Mouse (Mus musculus) stomach, embryonic 16.5 days (tissue): ENCODE measurements around the gene Fzr1. TPM values are rescaled to one million over a fixed set of nuclear protein-coding genes. Genes with fewer than 3 reads are reported as not detected.
A peak's percentile ranks its signal among the peaks of the same experiment; 100 is the strongest.

ENCODE experiments used
- ATAC-seq: fragments of 200-750 bp; cut with Nextera tagmentation; 2 replicates; pipeline ENCODE4 v1.8.0; 2017; ENCODE audit warnings: moderate number of reproducible peaks, moderate TSS enrichment; ENCODE audit not compliant: insufficient read depth, low FRiP score
- H3K27ac ChIP-seq: fragments of 300-500 bp; sonication (generic); 2 replicates; pipeline ENCODE4 v1.5.1; 2014; ENCODE audit warnings: low read length
- H3K27me3 ChIP-seq: fragments of 300-500 bp; sonication (generic); 2 replicates; pipeline ENCODE4 v1.6.1; 2014; ENCODE audit warnings: low read length, control low read depth, mixed read lengths; ENCODE audit not compliant: control insufficient read depth, insufficient read depth
- H3K36me3 ChIP-seq: fragments of 300-500 bp; sonication (generic); 2 replicates; pipeline ENCODE4 v1.6.1; 2014; ENCODE audit warnings: low read length; ENCODE audit not compliant: control insufficient read depth, insufficient read depth
- H3K4me1 ChIP-seq: fragments of 300-500 bp; sonication (generic); 2 replicates; pipeline ENCODE4 v1.6.1; 2014; ENCODE audit warnings: low read length, control low read depth, mixed read lengths; ENCODE audit not compliant: control insufficient read depth, insufficient read depth
- H3K4me2 ChIP-seq: fragments of 300-500 bp; sonication (generic); 2 replicates; pipeline ENCODE4 v1.6.1; 2014; ENCODE audit warnings: low read depth, low read length, mixed read lengths
- H3K4me3 ChIP-seq: fragments of 300-500 bp; sonication (generic); replicated peaks from 2 replicates; pipeline ENCODE4 v1.5.1; 2014; ENCODE audit warnings: mild to moderate bottlenecking, low read length
- H3K9ac ChIP-seq: fragments of 300-500 bp; sonication (generic); 2 replicates; pipeline ENCODE4 v1.6.1; 2014; ENCODE audit warnings: low read length
- H3K9me3 ChIP-seq: fragments of 300-500 bp; sonication (generic); replicated peaks from 2 replicates; pipeline ENCODE4 v1.6.1; 2016; ENCODE audit warnings: low read length, control low read depth; ENCODE audit not compliant: control insufficient read depth
- WGBS: fragments of 180-500 bp; shearing (Covaris S2); extraction: QIAGEN DNeasy Blood & Tissue Kit; methylation state at CpG from one replicate; pipeline ENCODE4 v1.1.7; 2014; 5-methylcytosine and 5-hydroxymethylcytosine counted together
- polyA plus RNA-seq: library from polyadenylated mRNA; unstranded; fragments of >200 nt; fragmentation: Nextera tagmentation; extraction: Ambion mirVana; gene quantifications from 2 replicates; pipeline ENCODE4 v1.2.1, GENCODE M21; 2015

The Fzr1 gene
- polyA plus RNA-seq, 1 experiment from 2014 or later = 79.0 TPM

DNA sequence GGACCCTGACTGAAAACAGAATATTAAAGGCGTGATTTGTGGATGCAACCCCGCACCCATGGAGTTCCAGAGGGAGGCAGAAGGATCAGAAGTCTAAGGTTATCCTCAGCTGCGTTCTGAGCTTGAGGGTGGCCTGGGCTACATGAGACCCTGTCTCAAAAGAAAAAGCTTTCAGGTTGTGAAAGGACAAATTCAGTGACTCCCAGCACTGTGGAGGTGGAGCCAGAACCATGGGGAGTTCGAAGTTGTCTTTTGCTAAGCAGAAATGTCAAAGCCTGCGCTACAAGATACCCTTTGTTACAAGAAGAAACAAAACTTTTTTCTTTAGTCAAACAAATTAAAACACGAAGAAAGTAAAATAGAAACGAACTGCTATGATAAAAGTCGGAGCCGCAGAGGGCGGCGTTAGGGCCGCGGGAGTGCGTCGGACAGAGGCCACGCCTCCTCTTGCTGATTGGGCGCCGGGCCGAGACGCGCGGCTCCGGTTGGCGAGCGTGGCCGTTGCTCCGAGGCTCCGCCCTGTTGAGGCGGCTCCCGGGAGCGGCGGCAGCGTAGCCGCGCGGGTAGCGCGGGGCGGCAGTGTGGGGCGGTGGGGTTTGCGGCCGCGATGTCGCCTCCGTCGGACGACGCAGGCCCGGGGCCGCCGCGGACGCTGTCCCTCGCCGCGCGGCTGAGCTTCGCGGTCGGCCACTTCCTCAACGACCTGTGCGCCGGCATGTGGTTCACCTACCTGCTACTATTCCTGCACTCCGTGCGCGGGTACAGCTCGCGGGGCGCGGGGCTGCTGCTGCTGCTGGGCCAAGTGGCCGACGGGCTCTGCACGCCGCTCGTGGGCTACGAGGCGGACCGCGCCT lies 21.1 kb downstream of the Fzr1 start, which contains the start of gene Mfsd12:
Gene Mfsd12 (plus strand): TSS at position 501 of the 854 bp plus-strand sequence.
- Histone ChIP-seq H3K4me1 (peaks cover 34% of the 10 kb centered on the region), H3K4me3 (peak within 1 kb of the TSS; percentile 80), H3K36me3 (0 out of 2 replicates have a peak, but pooled peaks cover 2% of the 10 kb centered on the region), H3K27ac (peak within 1 kb of the TSS; percentile 27; the same call in 1 of the 2 replicates), H3K9me3 (no peaks in the 10 kb centered on the region), H3K27me3 (no peaks in the 10 kb centered on the region), H3K9ac (peak within 1 kb of the TSS; percentile 90), H3K4me2 (peak within 1 kb of the TSS; percentile 99)
- peak; percentile 87 for ATAC-seq
- WGBS = 2% methylated on average over 79 of the region's 79 CpGs

- Histone ChIP-seq H3K27ac (peak overlapping the region; percentile 27; the same call in 1 of the 2 replicates), H3K4me2 (peak overlapping the region; percentile 99), H3K9me3 (no peaks in the 10 kb centered on the region), H3K9ac (peak overlapping the region; percentile 65), H3K4me3 (peak overlapping the region; percentile 80), H3K4me1 (peaks cover 27% of the 10 kb centered on the region), H3K27me3 (no peaks in the 10 kb centered on the region), H3K36me3 (0 out of 2 replicates have a peak, but pooled peaks cover 2% of the 10 kb centered on the region)
- ATAC-seq = no peak
- WGBS = 49% methylated on average over 12 of the region's 12 CpGs
Measured at GRCm38 (mm10) chr10:81356352-81356990, 21.8 kb downstream of the Fzr1 start.

DNA sequence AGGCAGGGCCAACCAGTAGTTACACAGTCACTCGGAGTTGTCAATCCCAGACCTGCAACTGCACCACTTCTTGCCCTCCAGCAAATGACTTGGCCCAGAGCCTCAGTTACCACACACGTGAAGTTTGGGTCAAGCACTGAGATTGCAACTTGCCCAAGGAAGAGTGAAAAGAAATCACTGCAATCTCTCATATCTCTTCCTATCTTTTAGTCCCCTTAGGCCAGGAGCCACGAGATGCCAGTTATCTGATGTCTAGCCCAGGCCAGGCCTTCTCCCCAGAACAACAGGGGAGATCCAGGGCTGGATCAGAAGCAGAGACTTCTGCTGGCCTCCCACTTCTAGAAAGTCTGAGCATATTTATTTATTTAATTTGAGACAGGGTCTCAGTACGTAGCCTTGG lies 22.8 kb downstream of the Fzr1 start:
- Histone ChIP-seq H3K4me1 (peaks cover 22% of the 10 kb centered on the region), H3K9me3 (no peaks in the 10 kb centered on the region), H3K4me3 (no peak overlapping the region), H3K9ac (no peak overlapping the region), H3K4me2 (no peak overlapping the region), H3K36me3 (no peaks in the 10 kb centered on the region), H3K27ac (no peak overlapping the region), H3K27me3 (no peaks in the 10 kb centered on the region)
- 80% methylated on average over 4 of the region's 4 CpGs for WGBS
- ATAC-seq = no peak

DNA sequence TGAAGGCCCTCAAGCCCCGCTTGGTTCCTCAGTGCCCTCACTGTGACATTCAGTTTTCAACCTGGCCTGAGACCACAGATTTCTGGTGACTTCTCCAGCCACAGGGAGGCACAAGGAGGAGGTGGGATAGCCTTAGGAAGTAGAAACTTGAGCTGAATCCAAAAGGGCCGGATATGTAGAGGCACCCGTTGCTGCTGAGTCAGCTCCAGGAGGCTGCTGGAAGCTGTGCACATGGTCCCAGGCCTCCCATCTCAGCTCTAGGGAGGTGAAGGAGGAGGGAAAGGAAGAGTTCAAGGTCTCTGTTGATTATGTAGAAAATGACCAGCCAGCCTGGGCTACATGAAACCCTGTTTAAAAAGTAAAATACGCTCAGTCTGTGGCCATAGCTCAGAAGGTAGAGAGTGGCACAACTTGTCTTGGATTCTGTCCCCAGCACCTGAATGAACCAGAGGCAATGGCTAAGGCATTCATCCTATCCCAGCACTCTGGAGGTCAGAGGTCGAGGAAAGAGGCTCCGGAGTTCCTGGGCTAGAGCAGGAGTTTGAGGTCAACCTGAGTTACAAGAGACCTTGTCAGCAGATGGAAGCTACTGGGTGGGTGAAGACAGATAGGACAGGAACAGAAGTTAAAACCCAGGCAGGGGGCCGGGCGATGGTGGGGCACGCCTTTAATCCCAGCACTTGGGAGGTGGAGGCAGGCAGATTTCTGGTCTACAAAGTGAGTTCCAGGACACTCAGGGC lies 23.4 kb downstream of the Fzr1 start:
- no peak overlapping the region for H3K9ac ChIP-seq

GRCm38 (mm10) chr10:81351678-81352291 lies 26.5 kb downstream of the Fzr1 start:
- no peak overlapping the region for H3K4me3 ChIP-seq
- no peaks in the 10 kb centered on the region for H3K9me3 ChIP-seq
- peaks cover 12% of the 10 kb centered on the region; the same call in 1 of the 2 replicates for H3K36me3 ChIP-seq
- 13% methylated on average over 9 of the region's 9 CpGs for WGBS
- no peak overlapping the region for H3K9ac ChIP-seq
- no peak for ATAC-seq
- no peak overlapping the region for H3K4me2 ChIP-seq
- H3K27me3 ChIP-seq = no peaks in the 10 kb centered on the region
- H3K4me1 ChIP-seq = peaks cover 27% of the 10 kb centered on the region
- H3K27ac ChIP-seq = no peak overlapping the region

More for the DNA sequence above, 23.4 kb downstream of the Fzr1 start:
- Histone ChIP-seq H3K36me3 (no peaks in the 10 kb centered on the region), H3K4me3 (no peak overlapping the region), H3K9me3 (no peaks in the 10 kb centered on the region), H3K27me3 (no peaks in the 10 kb centered on the region), H3K27ac (no peak overlapping the region), H3K4me2 (no peak overlapping the region), H3K4me1 (peaks cover 21% of the 10 kb centered on the region)
- no peak for ATAC-seq
- WGBS = 72% methylated on average over 9 of the region's 9 CpGs

- Histone ChIP-seq H3K4me3 (peak within 1 kb of the TSS; percentile 79), H3K27ac (peak within 1 kb of the TSS; percentile 88), H3K4me2 (peak within 1 kb of the TSS; percentile 94), H3K27me3 (no peaks in the 10 kb centered on the region), H3K9ac (peak within 1 kb of the TSS; percentile 95), H3K9me3 (no peaks in the 10 kb centered on the region), H3K36me3 (peaks cover 12% of the 10 kb centered on the region; the same call in 1 of the 2 replicates), H3K4me1 (peaks cover 31% of the 10 kb centered on the region)
- under 1% methylated on average over 54 of the region's 54 CpGs for WGBS
- peak; percentile 95 for ATAC-seq
Measured at GRCm38 (mm10) chr10:81350351-81351063, 27.8 kb downstream of the Fzr1 start, which contains the start of gene Hmg20b. TSS of gene Hmg20b (minus strand) at chr10:81350480.

DNA sequence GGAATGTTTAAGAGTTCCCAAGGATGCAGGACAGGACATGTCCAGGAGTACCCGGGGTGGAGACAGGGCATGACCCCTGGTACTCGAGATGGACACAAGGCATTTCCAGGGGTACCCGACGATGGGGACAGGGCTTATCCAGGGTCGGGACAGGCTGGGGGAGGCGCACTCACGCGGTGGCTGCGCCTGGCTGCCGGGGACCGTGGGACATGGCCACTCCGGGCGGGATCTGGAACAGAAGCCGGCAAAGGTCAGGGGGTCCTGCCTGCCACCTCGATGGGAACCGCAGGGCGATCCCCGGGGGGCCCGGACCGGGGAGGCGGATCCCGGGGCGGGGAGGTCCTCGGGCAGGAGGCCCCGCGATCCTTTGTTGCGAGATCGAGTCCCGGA lies 28.4 kb downstream of the Fzr1 start:
- H3K4me3 ChIP-seq = peak overlapping the region; percentile 79
- peak overlapping the region; percentile 95 for H3K9ac ChIP-seq
- H3K9me3 ChIP-seq = no peaks in the 10 kb centered on the region
- peaks cover 31% of the 10 kb centered on the region for H3K4me1 ChIP-seq
- H3K36me3 ChIP-seq = peaks cover 12% of the 10 kb centered on the region; the same call in 1 of the 2 replicates
- ATAC-seq = peak; percentile 3
- under 1% methylated on average over 29 of the region's 29 CpGs for WGBS
- H3K4me2 ChIP-seq = peak overlapping the region; percentile 94
- H3K27ac ChIP-seq = peak overlapping the region; percentile 88
- H3K27me3 ChIP-seq = no peaks in the 10 kb centered on the region

DNA sequence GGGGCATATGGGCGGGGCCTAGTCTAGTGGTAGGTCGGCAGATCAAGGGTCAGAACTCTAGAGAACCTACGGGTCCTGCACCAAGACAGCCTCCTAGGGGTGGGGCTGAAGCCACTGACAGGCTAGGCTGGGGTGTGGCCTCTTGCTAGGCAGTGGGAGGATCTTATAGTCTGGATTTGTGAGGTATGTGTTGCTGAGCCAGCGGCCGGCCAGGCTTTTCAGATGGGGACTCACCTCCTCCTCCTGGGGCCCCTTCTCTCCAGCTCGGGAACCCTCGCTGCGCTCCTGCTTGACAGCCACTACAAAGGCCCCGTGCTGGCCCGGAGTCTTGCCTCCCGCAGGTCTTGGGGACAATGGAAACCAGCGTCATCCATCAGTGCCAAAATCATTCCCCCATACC lies 29.2 kb downstream of the Fzr1 start:
- peak overlapping the region; percentile 88 for H3K27ac ChIP-seq
- ATAC-seq = peak; percentile 19; the same call in 1 of the 2 replicates
- H3K4me1 ChIP-seq = peaks cover 31% of the 10 kb centered on the region
- H3K9ac ChIP-seq = peak overlapping the region; percentile 95
- H3K36me3 ChIP-seq = peaks cover 12% of the 10 kb centered on the region; the same call in 1 of the 2 replicates
- WGBS = 4% methylated on average over 12 of the region's 12 CpGs
- H3K4me2 ChIP-seq = peak overlapping the region; percentile 94
- H3K4me3 ChIP-seq = peak overlapping the region; percentile 79
- no peaks in the 10 kb centered on the region for H3K27me3 ChIP-seq
- no peaks in the 10 kb centered on the region for H3K9me3 ChIP-seq
